In genomic region chr13:97662741-97663140, GRCm38 (mm10) we compare ENCODE assay signal across 11 mouse cellular contexts.
DNase-seq lines count a peak whose midpoint lies in the region; ATAC-seq and TF ChIP-seq lines count a peak whose summit lies in the region.
"Had no signal": no experiment of that assay in that cellular context is flagged by ENCODE, and none has a peak within 500 bp of the region (broad histone marks: within the 10 kb centered on the region; RNA-seq: fewer than 3 reads in every experiment).

No protein-coding gene starts in this region.

- TF ChIP-seq CTCF in kidney, adult 2 months (conservative IDR thresholded peaks at IDR 0.05; ENCODE audit: insufficient read depth, insufficient read length, low read depth, low read length) = no peak

- DNase-seq in kidney, adult 2 months = peak; percentile 23
- no peak for DNase-seq in kidney, adult 18-20 months
- DNase-seq in NIH3T3 (ENCODE audit: low read depth) = peak; percentile 90
- DNase-seq in embryonic facial prominence, embryonic 14.5 days (ENCODE audit: low spot score) = peak; percentile 98
- DNase-seq in frontal cortex, adult 2 months (ENCODE audit: extremely low spot score in 1 of 2, low spot score in 1 of 2) = no peak
- no peak for DNase-seq in thymus, postnatal 36 days

- peak; percentile 93 for ATAC-seq in embryonic facial prominence, embryonic 14.5 days (ENCODE audit: low read depth)
- peak; percentile 70 for ATAC-seq in hindbrain, embryonic 16.5 days
- ATAC-seq in granulocyte monocyte progenitor cell, adult 5-6 weeks (replicated peaks; ENCODE audit: poor library complexity, severe bottlenecking) = no peak

- no peaks in the 10 kb centered on the region for H3K9me3 ChIP-seq in embryonic facial prominence, embryonic 14.5 days (ENCODE audit: control insufficient read depth, low read length)
- no peaks in the 10 kb centered on the region for H3K9me3 ChIP-seq in hindbrain, embryonic 16.5 days (ENCODE audit: control insufficient read depth, low read length)
- H3K9me3 ChIP-seq: heart, embryonic 13.5 days; neural tube, embryonic 15.5 days had no signal

- H3K36me3 ChIP-seq in kidney, adult 2 months (ENCODE audit: control insufficient read depth, insufficient read depth, low read length) = no peaks in the 10 kb centered on the region
- no peaks in the 10 kb centered on the region for H3K36me3 ChIP-seq in embryonic facial prominence, embryonic 14.5 days (ENCODE audit: control insufficient read depth, insufficient read depth, low read length)
- no peaks in the 10 kb centered on the region for H3K36me3 ChIP-seq in hindbrain, embryonic 16.5 days (ENCODE audit: control insufficient read depth, insufficient read depth, low read length)
- H3K36me3 ChIP-seq: heart, embryonic 13.5 days; neural tube, embryonic 15.5 days had no signal

- H3K4me3 ChIP-seq in kidney, adult 2 months (ENCODE audit: insufficient read depth, low read depth, low read length) = no peak overlapping the region
- H3K4me3 ChIP-seq in embryonic facial prominence, embryonic 14.5 days (ENCODE audit: low read depth, low read length) = no peak overlapping the region
- no peak overlapping the region for H3K4me3 ChIP-seq in hindbrain, embryonic 16.5 days (ENCODE audit: low read length)
- H3K4me3 ChIP-seq: heart, embryonic 13.5 days; neural tube, embryonic 15.5 days had no signal

- WGBS in kidney, adult 2 months = 60% methylated on average over 8 of the region's 8 CpGs
- WGBS in embryonic facial prominence, embryonic 14.5 days = 22% methylated on average over 8 of the region's 8 CpGs
- 46% methylated on average over 8 of the region's 8 CpGs for WGBS in hindbrain, embryonic 16.5 days

- H3K27me3 ChIP-seq in kidney, adult 2 months (replicated peaks; ENCODE audit: control insufficient read depth, insufficient read depth, low read length) = no peaks in the 10 kb centered on the region
- H3K27me3 ChIP-seq in embryonic facial prominence, embryonic 14.5 days (replicated peaks; ENCODE audit: control insufficient read depth, insufficient read depth, low read length) = no peaks in the 10 kb centered on the region
- H3K27me3 ChIP-seq in hindbrain, embryonic 16.5 days (replicated peaks; ENCODE audit: control insufficient read depth, insufficient read depth, low read length) = no peaks in the 10 kb centered on the region
- H3K27me3 ChIP-seq: heart, embryonic 13.5 days; neural tube, embryonic 15.5 days had no signal

- TF ChIP-seq POLR2A in kidney, adult 2 months (IDR thresholded peaks at IDR 0.05; ENCODE audit: low read depth, low read length) = no peak

- H3K27ac ChIP-seq in kidney, adult 2 months (ENCODE audit: insufficient read depth, low read depth, low read length) = no peak overlapping the region
- peak overlapping the region; percentile 59; the same call in 1 of the 2 replicates for H3K27ac ChIP-seq in embryonic facial prominence, embryonic 14.5 days (replicated peaks; ENCODE audit: low read depth, low read length)
- H3K27ac ChIP-seq in hindbrain, embryonic 16.5 days (ENCODE audit: low read depth, low read length) = no peak overlapping the region
- H3K27ac ChIP-seq: heart, embryonic 13.5 days; liver, embryonic 14.5 days; neural tube, embryonic 15.5 days had no signal

- H3K4me1 ChIP-seq in kidney, adult 2 months (ENCODE audit: control insufficient read depth, insufficient read depth, low read length) = no peaks in the 10 kb centered on the region
- peaks cover 20% of the 10 kb centered on the region for H3K4me1 ChIP-seq in embryonic facial prominence, embryonic 14.5 days (ENCODE audit: control insufficient read depth, insufficient read depth, low read length)
- peaks cover 5% of the 10 kb centered on the region for H3K4me1 ChIP-seq in hindbrain, embryonic 16.5 days (ENCODE audit: control insufficient read depth, insufficient read depth, low read depth, low read length)
- H3K4me1 ChIP-seq: neural tube, embryonic 15.5 days had no signal

- no peak overlapping the region for H3K4me2 ChIP-seq in embryonic facial prominence, embryonic 14.5 days (ENCODE audit: low read depth, low read length)
- no peak overlapping the region for H3K4me2 ChIP-seq in hindbrain, embryonic 16.5 days (ENCODE audit: low read length)
- H3K4me2 ChIP-seq: heart, embryonic 13.5 days; neural tube, embryonic 15.5 days had no signal

- H3K9ac ChIP-seq in embryonic facial prominence, embryonic 14.5 days (ENCODE audit: low read depth, low read length) = no peak overlapping the region
- H3K9ac ChIP-seq in hindbrain, embryonic 16.5 days (ENCODE audit: low read depth, low read length) = no peak overlapping the region
- H3K9ac ChIP-seq: heart, embryonic 13.5 days; liver, embryonic 14.5 days; neural tube, embryonic 15.5 days had no signal

Comparison
In these comparisons a context has a peak if more than half of its experiments do, and no peak if none do; other contexts are left out.
1. DNase-seq: peak in kidney, adult 2 months (single experiment), NIH3T3 (single experiment) and embryonic facial prominence, embryonic 14.5 days (single experiment); none in kidney, adult 18-20 months (single experiment), frontal cortex, adult 2 months (0 of 2) and thymus, postnatal 36 days (0 of 2).